Mouse (Mus musculus): ENCODE measurements around the gene Crtam. TPM values are rescaled to one million over a fixed set of nuclear protein-coding genes. Genes with fewer than 3 reads are reported as not detected.

The Crtam gene
- polyA plus RNA-seq, 1 experiment, result 0.08 TPM

- no peak for DNase-seq (ENCODE audit: low spot score)
Observed at GRCm38 (mm10) chr9:41011512-41012436, 7.3 kb upstream of the Crtam start.

GRCm38 (mm10) chr9:41007785-41008184 is 3.4 kb upstream of the Crtam start:
- DNase-seq (ENCODE audit: low spot score), result no peak

- no peak for DNase-seq (ENCODE audit: low spot score)
Observed at GRCm38 (mm10) chr9:40997116-40997779, 7.2 kb downstream of the Crtam start.

- DNase-seq (ENCODE audit: low spot score), result no peak
Observed at GRCm38 (mm10) chr9:40994075-40994474, 10.4 kb downstream of the Crtam start.

- no peak for DNase-seq (ENCODE audit: low spot score)
Observed at GRCm38 (mm10) chr9:40991511-40991910, 12.9 kb downstream of the Crtam start.

- DNase-seq (ENCODE audit: low spot score), result no peak
Observed at GRCm38 (mm10) chr9:40989940-40990588, 14.4 kb downstream of the Crtam start.

GRCm38 (mm10) chr9:40984313-40984712 is 20.1 kb downstream of the Crtam start:
- DNase-seq (ENCODE audit: low spot score), result no peak

- DNase-seq (ENCODE audit: low spot score), result no peak
Observed at GRCm38 (mm10) chr9:40983758-40984157, 20.7 kb downstream of the Crtam start.

GRCm38 (mm10) chr9:40982480-40982879 is 21.9 kb downstream of the Crtam start:
- DNase-seq (ENCODE audit: low spot score), result no peak

- DNase-seq (ENCODE audit: low spot score), result no peak
Observed at GRCm38 (mm10) chr9:40974042-40974801, 30.2 kb downstream of the Crtam start.

GRCm38 (mm10) chr9:40964418-40964714 is 40.1 kb downstream of the Crtam start:
- no peak for DNase-seq (ENCODE audit: low spot score)

GRCm38 (mm10) chr9:40963586-40964417 is 40.6 kb downstream of the Crtam start, which contains the start of gene Jhy:
TSS of gene Jhy (minus strand) at chr9:40964118.
- no peak for DNase-seq (ENCODE audit: low spot score)

- no peak for DNase-seq (ENCODE audit: low spot score)
Observed at GRCm38 (mm10) chr9:40961401-40961800, 43.0 kb downstream of the Crtam start.

- no peak for DNase-seq (ENCODE audit: low spot score)
Observed at GRCm38 (mm10) chr9:40949039-40949615, 55.3 kb downstream of the Crtam start.

GRCm38 (mm10) chr9:40948473-40948872 is 56.0 kb downstream of the Crtam start:
- no peak for DNase-seq (ENCODE audit: low spot score)

- no peak for DNase-seq (ENCODE audit: low spot score)
Observed at GRCm38 (mm10) chr9:40947131-40947530, 57.3 kb downstream of the Crtam start.

GRCm38 (mm10) chr9:40937425-40937824 is 67.0 kb downstream of the Crtam start:
- DNase-seq (ENCODE audit: low spot score), result no peak

- no peak for DNase-seq (ENCODE audit: low spot score)
Observed at GRCm38 (mm10) chr9:40933323-40933722, 71.1 kb downstream of the Crtam start.

- no peak for DNase-seq (ENCODE audit: low spot score)
Observed at GRCm38 (mm10) chr9:40927351-40927980, 77.0 kb downstream of the Crtam start.

All from urinary bladder, adult 2 months (tissue).